ENCODE assay signal across 11 mouse cellular contexts in genomic region chr10:25714041-25714440, GRCm38 (mm10).
DNase-seq lines count a peak whose midpoint lies in the region.
"Had no signal": no experiment of that assay in that cellular context is flagged by ENCODE, and none has a peak within 500 bp of the region (broad histone marks: within the 10 kb centered on the region; RNA-seq: fewer than 3 reads in every experiment).

No protein-coding gene starts in this region.

- peak; percentile 6 for DNase-seq in layer of hippocampus, adult 9-11 months
- DNase-seq in layer of hippocampus, postnatal 10 days (ENCODE audit: low spot score in 2 of 2) = no peak
- peak; percentile 55 to 66 for DNase-seq in right cerebral cortex, adult 2 months (ENCODE audit: low spot score in 2 of 2)
- no peak for DNase-seq in right cerebral cortex, postnatal 4 days
- DNase-seq in gonadal fat pad, adult 2 months (ENCODE audit: low read depth) = peak; percentile 49
- DNase-seq in cerebellum, postnatal 10 days = no peak
- DNase-seq in T-cell, adult 2 months (ENCODE audit: low spot score) = no peak
- DNase-seq: cerebellum, adult 2 months; layer of hippocampus, postnatal 36 days; liver, embryonic 13.5 days; thymus, postnatal 36 days had no signal

Comparison
In these comparisons a context has a peak if more than half of its experiments do, and no peak if none do; other contexts are left out.
1. DNase-seq: peak in layer of hippocampus, adult 9-11 months (single experiment), right cerebral cortex, adult 2 months (2 of 2) and gonadal fat pad, adult 2 months (single experiment); none in layer of hippocampus, postnatal 10 days (0 of 2), right cerebral cortex, postnatal 4 days (single experiment), cerebellum, postnatal 10 days (0 of 2) and T-cell, adult 2 months (single experiment).